Mouse (Mus musculus) intestine, embryonic 16.5 days (tissue): ENCODE results near the gene Adgrl2. TPM values are rescaled to one million over a fixed set of nuclear protein-coding genes. Genes with fewer than 3 reads are reported as not detected.

Experiments used
- ATAC-seq: fragments of 200-750 bp; cut with Nextera tagmentation; 2 replicates; pipeline ENCODE4 v1.8.0; 2017; ENCODE audit warnings: moderate TSS enrichment, moderate library complexity
- H3K27ac ChIP-seq: fragments of 300-500 bp; sonication (generic); 2 replicates; pipeline ENCODE4 v1.5.1; 2014; ENCODE audit warnings: mild to moderate bottlenecking, low read length
- H3K27me3 ChIP-seq: fragments of 300-500 bp; sonication (generic); replicated peaks from 2 replicates; pipeline ENCODE4 v1.6.1; 2014; ENCODE audit warnings: low read length, control low read depth, mixed read lengths; ENCODE audit not compliant: control insufficient read depth, insufficient read depth
- H3K36me3 ChIP-seq: fragments of 300-500 bp; sonication (generic); 2 replicates; pipeline ENCODE4 v1.6.1; 2014; ENCODE audit warnings: low read length, control low read depth; ENCODE audit not compliant: control insufficient read depth, insufficient read depth
- H3K4me1 ChIP-seq: fragments of 300-500 bp; sonication (generic); 2 replicates; pipeline ENCODE4 v1.6.1; 2014; ENCODE audit warnings: low read length, control low read depth, mixed read lengths; ENCODE audit not compliant: control insufficient read depth, insufficient read depth
- H3K4me2 ChIP-seq: fragments of 300-500 bp; sonication (generic); 2 replicates; pipeline ENCODE4 v1.6.1; 2014; ENCODE audit warnings: low read depth, low read length, control low read depth
- H3K4me3 ChIP-seq: fragments of 300-500 bp; sonication (generic); 2 replicates; pipeline ENCODE4 v1.5.1; 2014; ENCODE audit warnings: mild to moderate bottlenecking, low read length
- H3K9ac ChIP-seq: fragments of 300-500 bp; sonication (generic); 2 replicates; pipeline ENCODE4 v1.6.1; 2014; ENCODE audit warnings: low read depth, low read length
- H3K9me3 ChIP-seq: fragments of 300-500 bp; sonication (generic); 2 replicates; pipeline ENCODE4 v1.6.1; 2016; ENCODE audit warnings: low read length, control low read depth; ENCODE audit not compliant: control insufficient read depth
- WGBS: fragments of 180-500 bp; shearing (Covaris S2); extraction: QIAGEN DNeasy Blood & Tissue Kit; methylation state at CpG from one replicate; pipeline ENCODE4 v1.1.7; 2014; 5-methylcytosine and 5-hydroxymethylcytosine counted together
- polyA plus RNA-seq: library from polyadenylated mRNA; unstranded; fragments of >200 nt; fragmentation: Nextera tagmentation; extraction: Ambion mirVana; gene quantifications from 2 replicates; pipeline ENCODE4 v1.2.1, GENCODE M21; 2015

Gene Adgrl2
- 24.4 and 26.8 TPM in 2 replicates for polyA plus RNA-seq

DNA sequence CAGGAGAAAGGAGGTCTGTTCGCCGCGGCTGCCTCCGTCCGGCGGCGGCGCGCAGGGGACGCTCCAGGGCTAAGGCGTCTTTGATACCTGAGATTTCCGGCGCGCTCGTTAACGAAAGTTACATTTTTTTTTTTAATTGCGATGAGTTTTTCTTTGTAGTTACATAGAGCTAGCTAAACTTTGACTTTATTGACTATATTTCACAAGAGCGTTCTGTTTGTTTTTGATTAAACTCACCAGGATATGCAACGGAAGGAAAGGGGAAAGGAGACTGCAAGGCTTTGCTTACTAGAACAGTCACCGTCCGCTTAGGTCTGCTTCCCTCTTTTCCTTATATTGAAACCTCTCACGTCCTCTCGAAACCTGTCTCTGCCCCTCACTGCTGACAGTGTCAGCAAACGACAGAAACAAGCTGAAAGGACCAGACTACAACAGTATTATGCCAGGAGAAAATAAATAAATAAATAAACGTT lies at the start of gene Adgrl2:
Adgrl2 (minus strand) TSS at position 25 of the 473 bp plus-strand sequence.
- under 1% methylated on average over 25 of the region's 25 CpGs for WGBS

DNA sequence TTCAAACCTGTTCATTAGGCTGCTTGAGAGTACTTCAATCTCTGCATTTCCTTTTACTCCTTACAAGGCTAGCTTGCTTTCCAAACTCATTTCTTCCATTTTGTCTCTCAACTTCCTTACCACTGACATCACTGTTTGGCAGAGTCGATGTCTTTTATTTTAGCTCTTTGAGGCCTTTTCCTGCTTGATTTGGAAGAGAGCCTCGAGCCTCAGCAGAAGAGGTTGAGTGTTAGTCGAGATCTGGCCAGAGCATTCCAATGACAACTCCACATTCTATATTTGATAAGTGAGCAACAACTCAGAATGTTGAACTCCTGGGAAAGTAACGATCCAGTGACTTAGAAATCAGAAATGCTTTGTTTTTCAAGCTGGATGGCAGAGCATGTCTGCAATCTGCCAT lies 48.4 kb upstream of the Adgrl2 start:
- no peaks in the 10 kb centered on the region for H3K27me3 ChIP-seq
- peak overlapping the region; percentile 48; the same call in 1 of the 2 replicates for H3K27ac ChIP-seq
- H3K36me3 ChIP-seq = no peaks in the 10 kb centered on the region
- WGBS = 48% methylated on average over 4 of the region's 4 CpGs
- no peak for ATAC-seq
- H3K9ac ChIP-seq = no peak overlapping the region
- no peaks in the 10 kb centered on the region; the same call in 1 of the 2 replicates for H3K4me1 ChIP-seq
- no peak overlapping the region for H3K4me2 ChIP-seq
- H3K4me3 ChIP-seq = no peak overlapping the region
- no peaks in the 10 kb centered on the region for H3K9me3 ChIP-seq

More for the DNA sequence above, at the start of gene Adgrl2:
- Histone ChIP-seq H3K36me3 (no peaks in the 10 kb centered on the region), H3K27me3 (no peaks in the 10 kb centered on the region), H3K4me2 (peak within 1 kb of the TSS; percentile 87), H3K4me1 (peaks cover 6% of the 10 kb centered on the region; the same call in 1 of the 2 replicates), H3K9me3 (no peaks in the 10 kb centered on the region), H3K27ac (peak within 1 kb of the TSS; percentile 100), H3K9ac (peak within 1 kb of the TSS; percentile 96), H3K4me3 (peak within 1 kb of the TSS; percentile 93)
- ATAC-seq = peak; percentile 30

DNA sequence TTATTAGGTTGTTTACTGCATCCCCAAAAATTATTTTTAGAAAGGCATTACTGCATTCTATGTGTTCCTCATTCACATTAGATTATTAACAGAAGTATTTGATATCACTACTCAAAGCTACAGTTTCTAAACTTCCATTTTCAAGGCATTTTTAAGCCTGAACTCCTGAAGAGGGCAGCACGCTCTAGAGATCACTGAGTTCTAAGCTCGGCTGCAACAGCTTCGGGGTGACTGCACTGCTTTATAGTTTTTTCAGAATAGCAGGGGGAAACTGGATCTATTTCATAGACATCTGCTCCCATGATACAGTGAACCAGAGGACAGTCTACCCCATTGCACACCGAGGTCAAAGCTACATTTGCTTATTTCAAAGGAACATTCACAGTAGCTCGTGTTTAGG lies 29.6 kb upstream of the Adgrl2 start:
- Histone ChIP-seq H3K4me1 (no peaks in the 10 kb centered on the region), H3K9ac (no peak overlapping the region), H3K4me2 (no peak overlapping the region), H3K36me3 (no peaks in the 10 kb centered on the region), H3K4me3 (no peak overlapping the region), H3K9me3 (no peaks in the 10 kb centered on the region), H3K27me3 (no peaks in the 10 kb centered on the region), H3K27ac (no peak overlapping the region)
- WGBS = 74% methylated on average over 5 of the region's 5 CpGs
- no peak for ATAC-seq

DNA sequence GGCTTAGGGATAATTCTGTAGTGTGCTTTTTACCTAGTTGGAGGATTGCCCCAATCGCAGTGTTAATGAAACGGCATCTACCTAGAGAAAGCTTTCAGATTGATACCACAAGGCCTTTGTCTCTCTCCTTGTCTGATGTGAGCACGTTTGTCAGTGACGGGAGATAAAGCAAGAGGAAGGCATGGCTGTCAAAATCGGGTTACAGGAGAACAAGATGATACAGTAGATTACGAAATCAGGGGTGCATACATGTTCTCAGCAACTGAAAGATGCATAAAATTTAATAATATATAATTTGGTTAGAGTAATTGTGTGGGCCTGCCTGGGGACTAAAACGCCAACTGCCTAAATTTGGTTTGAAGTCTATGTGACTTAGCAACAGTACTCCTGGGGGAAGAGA lies 19.0 kb upstream of the Adgrl2 start:
- ATAC-seq = no peak
- Histone ChIP-seq H3K9ac (no peak overlapping the region), H3K4me3 (no peak overlapping the region), H3K27ac (no peak overlapping the region), H3K36me3 (no peaks in the 10 kb centered on the region), H3K4me2 (no peak overlapping the region), H3K4me1 (peaks cover 7% of the 10 kb centered on the region), H3K9me3 (no peaks in the 10 kb centered on the region), H3K27me3 (no peaks in the 10 kb centered on the region)
- 75% methylated on average over 7 of the region's 7 CpGs for WGBS

DNA sequence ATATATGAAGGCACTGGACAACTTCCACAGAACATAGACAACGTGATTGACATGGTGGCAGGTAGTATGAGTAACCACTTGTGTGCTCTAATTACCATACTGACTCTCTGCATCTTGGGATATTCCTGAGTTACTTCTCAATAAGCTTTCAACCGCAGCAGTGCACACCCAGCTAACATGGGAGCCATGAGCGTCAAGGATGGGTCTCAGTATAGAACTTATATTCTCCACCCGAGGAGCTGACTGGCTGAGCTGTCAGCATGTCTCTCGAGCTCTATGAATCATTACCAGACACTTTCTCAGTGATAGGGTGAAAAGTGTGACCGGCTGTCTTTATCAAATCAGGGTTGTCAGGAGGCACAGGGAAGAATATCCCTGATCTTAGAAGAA lies 18.3 kb upstream of the Adgrl2 start:
- ATAC-seq = peak; percentile 88
- no peak overlapping the region for H3K9ac ChIP-seq
- no peak overlapping the region for H3K27ac ChIP-seq
- no peaks in the 10 kb centered on the region for H3K36me3 ChIP-seq
- no peaks in the 10 kb centered on the region for H3K27me3 ChIP-seq
- 49% methylated on average over 6 of the region's 6 CpGs for WGBS
- peak overlapping the region; percentile 54 for H3K4me2 ChIP-seq
- peak overlapping the region; percentile 9; the same call in 1 of the 2 replicates for H3K4me3 ChIP-seq
- H3K4me1 ChIP-seq = peaks cover 7% of the 10 kb centered on the region
- no peaks in the 10 kb centered on the region for H3K9me3 ChIP-seq

DNA sequence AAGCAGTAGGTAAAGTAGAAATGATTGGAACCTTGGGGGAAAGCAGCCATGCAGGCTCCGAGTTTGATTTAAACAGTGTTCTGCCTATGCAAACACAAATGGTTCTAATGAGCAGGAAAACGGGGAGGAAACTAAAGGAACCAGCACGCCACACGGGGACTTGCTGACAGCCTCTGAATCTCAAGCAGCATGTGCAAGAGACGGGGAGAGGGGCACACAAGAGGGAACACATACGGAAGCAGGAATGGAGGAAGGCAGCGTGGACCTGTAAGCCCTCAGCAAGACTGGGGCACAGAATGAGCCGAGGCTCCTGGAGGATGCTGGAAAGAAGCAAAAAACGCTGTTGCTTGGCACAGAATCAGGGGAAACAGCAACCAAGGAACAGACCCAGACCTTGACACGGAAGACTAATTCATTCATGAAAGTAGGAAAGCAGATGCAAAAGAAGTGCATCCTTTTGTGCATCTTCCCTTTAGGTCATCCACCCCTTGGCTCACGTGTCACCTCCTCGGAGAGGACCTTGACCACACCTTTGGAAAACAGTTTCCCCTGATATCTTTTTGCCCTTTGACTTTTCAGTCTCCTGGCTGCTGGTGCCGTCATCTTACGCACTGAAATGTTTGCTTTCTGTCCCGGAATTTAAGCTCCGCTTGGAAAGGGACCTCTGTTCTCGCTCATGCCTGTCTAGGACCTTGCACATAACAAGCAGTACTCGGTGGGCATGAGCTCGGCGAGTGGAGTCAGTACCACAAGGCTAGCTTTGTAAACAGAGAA lies 17.7 kb upstream of the Adgrl2 start:
- H3K4me1 ChIP-seq = peaks cover 7% of the 10 kb centered on the region
- no peaks in the 10 kb centered on the region for H3K36me3 ChIP-seq
- whole genome bisulfite sequencing = 38% methylated on average over 20 of the region's 20 CpGs
- peak; percentile 70 for ATAC-seq
- no peaks in the 10 kb centered on the region for H3K27me3 ChIP-seq
- peak overlapping the region; percentile 54 for H3K4me2 ChIP-seq
- H3K4me3 ChIP-seq = peak overlapping the region; percentile 9; the same call in 1 of the 2 replicates
- H3K9ac ChIP-seq = no peak overlapping the region
- H3K9me3 ChIP-seq = no peaks in the 10 kb centered on the region
- no peak overlapping the region for H3K27ac ChIP-seq

DNA sequence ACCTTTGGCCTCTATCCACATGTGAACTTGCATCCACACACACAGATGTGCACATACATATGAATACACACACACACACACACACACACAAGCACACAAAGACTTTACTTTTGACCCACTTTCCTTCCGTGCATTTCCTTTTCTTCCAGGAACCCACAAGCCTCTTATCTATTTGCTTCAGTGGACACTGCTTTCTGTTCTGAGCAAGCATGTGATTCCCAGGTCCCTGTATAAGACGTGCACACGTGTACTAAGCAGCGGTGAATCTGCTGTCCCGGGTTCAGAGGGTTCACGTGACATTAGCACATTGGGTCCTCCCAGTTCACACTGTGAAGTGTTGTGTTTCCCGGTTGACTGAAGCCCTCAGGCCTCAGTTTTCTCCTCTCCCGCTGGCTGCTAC lies 11.0 kb upstream of the Adgrl2 start:
- ATAC-seq = peak; percentile 36; the same call in 1 of the 2 replicates
- Histone ChIP-seq H3K27ac (no peak overlapping the region), H3K9me3 (no peaks in the 10 kb centered on the region), H3K4me1 (peaks cover 4% of the 10 kb centered on the region; the same call in 1 of the 2 replicates), H3K4me2 (no peak overlapping the region), H3K9ac (no peak overlapping the region), H3K27me3 (no peaks in the 10 kb centered on the region), H3K36me3 (no peaks in the 10 kb centered on the region), H3K4me3 (no peak overlapping the region)
- WGBS = 41% methylated on average over 8 of the region's 8 CpGs

DNA sequence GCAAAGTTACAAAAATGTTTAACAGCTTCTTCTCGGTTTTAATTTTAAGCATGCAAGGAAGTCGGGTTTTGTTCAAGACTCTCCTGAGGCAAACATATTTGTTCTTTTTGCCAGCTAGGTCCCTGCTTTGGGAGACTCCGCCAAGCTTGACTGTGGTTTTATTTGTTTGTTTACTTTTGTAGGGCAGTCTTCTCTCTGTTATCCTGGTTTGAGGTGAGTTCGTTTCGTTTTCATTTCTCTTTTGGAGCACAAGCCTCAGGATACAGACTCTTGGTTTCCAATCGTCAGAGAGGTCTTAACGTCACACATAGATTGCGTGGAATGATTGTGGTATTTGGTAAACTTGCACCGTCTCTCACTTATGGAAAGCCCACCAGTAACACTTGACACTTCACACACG lies 8.3 kb upstream of the Adgrl2 start:
- H3K27ac ChIP-seq = no peak overlapping the region
- 68% methylated on average over 10 of the region's 10 CpGs for WGBS
- H3K4me2 ChIP-seq = no peak overlapping the region
- H3K9ac ChIP-seq = no peak overlapping the region
- ATAC-seq = no peak
- no peaks in the 10 kb centered on the region for H3K36me3 ChIP-seq
- H3K27me3 ChIP-seq = no peaks in the 10 kb centered on the region
- H3K9me3 ChIP-seq = no peaks in the 10 kb centered on the region
- no peak overlapping the region for H3K4me3 ChIP-seq
- H3K4me1 ChIP-seq = peaks cover 4% of the 10 kb centered on the region; the same call in 1 of the 2 replicates

DNA sequence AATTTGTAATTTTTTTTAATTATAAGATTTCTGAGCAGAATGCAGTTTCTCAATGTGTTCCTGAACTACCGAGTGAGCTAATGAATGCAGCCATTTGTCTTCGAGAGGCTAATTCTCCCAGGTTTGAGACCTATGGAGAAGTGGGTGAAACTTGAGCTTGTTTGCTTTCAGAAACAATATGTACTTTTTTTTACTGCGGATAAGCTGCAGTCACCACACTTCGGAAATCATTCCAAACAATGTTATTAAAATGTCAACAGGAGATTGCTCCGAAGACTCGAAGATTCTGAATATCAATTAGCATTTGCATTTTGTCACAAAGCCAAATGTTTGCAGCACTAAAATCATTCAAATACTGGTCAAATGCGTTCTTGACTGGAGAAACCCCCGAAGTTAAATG lies 701 bp upstream of the Adgrl2 start:
- Histone ChIP-seq H3K27ac (no peak overlapping the region; the same call in 1 of the 2 replicates), H3K9ac (no peak overlapping the region; the same call in 1 of the 2 replicates)
- 8% methylated on average over 8 of the region's 8 CpGs for WGBS

More for the DNA sequence above, 701 bp upstream of the Adgrl2 start:
- Histone ChIP-seq H3K4me3 (peak overlapping the region; percentile 93), H3K9me3 (no peaks in the 10 kb centered on the region), H3K36me3 (no peaks in the 10 kb centered on the region), H3K27me3 (no peaks in the 10 kb centered on the region), H3K4me1 (peaks cover 4% of the 10 kb centered on the region; the same call in 1 of the 2 replicates), H3K4me2 (peak overlapping the region; percentile 87)
- ATAC-seq = no peak
